Comparison of ENCODE assay signal across 13 mouse cellular contexts in genomic region chr17:72903921-72904421, GRCm38 (mm10). TPM values are rescaled to one million over a fixed set of nuclear protein-coding genes. Genes with fewer than 3 reads are reported as not detected.
DNase-seq lines count a peak whose midpoint lies in the region; ATAC-seq and TF ChIP-seq lines count a peak whose summit lies in the region.
"Had no signal": no experiment of that assay in that cellular context is flagged by ENCODE, and none has a peak within 500 bp of the region (broad histone marks: within the 10 kb centered on the region; RNA-seq: fewer than 3 reads in every experiment).

No protein-coding gene starts in this region.

- H3K9me3 ChIP-seq in heart, embryonic 14.5 days (ENCODE audit: control insufficient read depth, low read length), result no peaks in the 10 kb centered on the region
- H3K9me3 ChIP-seq in midbrain, embryonic 13.5 days, result no peaks in the 10 kb centered on the region
- H3K9me3 ChIP-seq: embryonic facial prominence, embryonic 12.5 days; liver, embryonic 13.5 days had no signal

- peaks cover 10% of the 10 kb centered on the region for H3K4me1 ChIP-seq in bone marrow macrophage, adult 2 months (ENCODE audit: control insufficient read depth, insufficient read depth, low read length)
- H3K4me1 ChIP-seq in heart, embryonic 14.5 days (ENCODE audit: control insufficient read depth in 2 of 2, insufficient read depth in 2 of 2, low read length in 2 of 2), result peaks cover 27% of the 10 kb centered on the region in 2 experiments
- H3K4me1 ChIP-seq in midbrain, embryonic 13.5 days (replicated peaks), result no peaks in the 10 kb centered on the region
- H3K4me1 ChIP-seq: embryonic facial prominence, embryonic 12.5 days; liver, embryonic 13.5 days had no signal

- DNase-seq in lung, adult 18-20 months, result peak; percentile 39 to 58
- no peak for DNase-seq in lung, postnatal 14 days
- peak; percentile 31 for DNase-seq in lung, postnatal 10 days
- no peak for DNase-seq in left cerebral cortex, adult 18-20 months (ENCODE audit: low spot score in 2 of 2)
- DNase-seq in layer of hippocampus, adult 8-10 months (ENCODE audit: low spot score in 2 of 2), result no peak
- DNase-seq: kidney, postnatal 4 days; liver, embryonic 13.5 days; thymus, postnatal 25 days had no signal

- TF ChIP-seq CTCF in bone marrow macrophage, adult 2 months (IDR thresholded peaks at IDR 0.05; ENCODE audit: low read depth, low read length), result no peak

- ATAC-seq in heart, embryonic 14.5 days (ENCODE audit: insufficient number of reproducible peaks, insufficient read depth, low FRiP score, low read depth), result peak; percentile 54; the same call in 1 of the 2 replicates
- ATAC-seq in midbrain, embryonic 13.5 days, result no peak

- no peak overlapping the region for H3K9ac ChIP-seq in heart, embryonic 14.5 days (ENCODE audit: low read length)
- H3K9ac ChIP-seq in midbrain, embryonic 13.5 days (replicated peaks), result no peak overlapping the region
- H3K9ac ChIP-seq: embryonic facial prominence, embryonic 12.5 days; hindbrain, embryonic 14.5 days; liver, embryonic 13.5 days had no signal

- peak overlapping the region; percentile 68 for H3K27ac ChIP-seq in bone marrow macrophage, adult 2 months (ENCODE audit: insufficient read depth, low read depth, low read length)
- peak overlapping the region in 1 of 2 experiments; percentile 55; a peak in 1 of 4 replicates for H3K27ac ChIP-seq in heart, embryonic 14.5 days (replicated peaks in 1 of 2; ENCODE audit: control insufficient read depth in 1 of 2, insufficient read depth in 1 of 2, low read depth in 2 of 2, low read length in 2 of 2)
- no peak overlapping the region for H3K27ac ChIP-seq in midbrain, embryonic 13.5 days
- H3K27ac ChIP-seq: embryonic facial prominence, embryonic 12.5 days; hindbrain, embryonic 14.5 days; liver, embryonic 13.5 days had no signal

- peak overlapping the region; percentile 16; the same call in 1 of the 2 replicates for H3K4me2 ChIP-seq in heart, embryonic 14.5 days (ENCODE audit: low read length)
- H3K4me2 ChIP-seq in midbrain, embryonic 13.5 days (replicated peaks), result no peak overlapping the region
- H3K4me2 ChIP-seq: embryonic facial prominence, embryonic 12.5 days; hindbrain, embryonic 14.5 days; liver, embryonic 13.5 days had no signal

- H3K27me3 ChIP-seq in heart, embryonic 14.5 days (ENCODE audit: control insufficient read depth, insufficient read depth, low read length), result no peaks in the 10 kb centered on the region
- H3K27me3 ChIP-seq in midbrain, embryonic 13.5 days, result no peaks in the 10 kb centered on the region
- H3K27me3 ChIP-seq: embryonic facial prominence, embryonic 12.5 days; liver, embryonic 13.5 days had no signal

- no peak for TF ChIP-seq POLR2A in bone marrow macrophage, adult 2 months (IDR thresholded peaks at IDR 0.05; ENCODE audit: borderline replicate concordance, low read depth, low read length)

- 26% methylated on average over 9 of the region's 9 CpGs for WGBS in heart, embryonic 14.5 days
- WGBS in midbrain, embryonic 13.5 days, result 90% methylated on average over 9 of the region's 9 CpGs

- no peaks in the 10 kb centered on the region for H3K36me3 ChIP-seq in heart, embryonic 14.5 days (ENCODE audit: control insufficient read depth, insufficient read depth, low read length)
- no peaks in the 10 kb centered on the region for H3K36me3 ChIP-seq in midbrain, embryonic 13.5 days
- H3K36me3 ChIP-seq: embryonic facial prominence, embryonic 12.5 days; liver, embryonic 13.5 days had no signal

- no peak overlapping the region for H3K4me3 ChIP-seq in bone marrow macrophage, adult 2 months (ENCODE audit: insufficient read depth, low read length)
- H3K4me3 ChIP-seq in heart, embryonic 14.5 days (ENCODE audit: control insufficient read depth in 1 of 2, insufficient read depth in 1 of 2, low read depth in 1 of 2, low read length in 2 of 2), result no peak overlapping the region
- H3K4me3 ChIP-seq in midbrain, embryonic 13.5 days (replicated peaks), result no peak overlapping the region
- H3K4me3 ChIP-seq: embryonic facial prominence, embryonic 12.5 days; liver, embryonic 13.5 days had no signal

RNA-seq across cellular contexts. Expression of gene Lbh, which starts 14.1 kb away (rescaled TPM):
- polyA plus RNA-seq in bone marrow macrophage, adult 2 months (2012; ENCODE audit: insufficient read depth, insufficient read length, missing spikeins), result 29.7 and 30.0 TPM in 2 replicates
- 28.8 and 36.2 TPM in 2 replicates for polyA plus RNA-seq in heart, embryonic 14.5 days (2014; fragmentation: Nextera tagmentation; extraction: Ambion mirVana)
- total RNA-seq in left cerebral cortex, adult 18-20 months (2021), result 10 to 100 TPM; 37.2 to 38.9 TPM
- 6.3 and 7.0 TPM in 2 replicates for polyA plus RNA-seq in midbrain, embryonic 13.5 days (2015; fragmentation: Nextera tagmentation; extraction: Ambion mirVana)
- 10 to 100 TPM; 36.5 to 46.3 (median 42.0) TPM for total RNA-seq in layer of hippocampus, adult 8-10 months (2022)

Comparison
In these comparisons a context has a peak if more than half of its experiments do, and no peak if none do; other contexts are left out.
1. DNase-seq: peak in lung, adult 18-20 months (2 of 2) and lung, postnatal 10 days (single experiment); none in lung, postnatal 14 days (single experiment), left cerebral cortex, adult 18-20 months (0 of 2) and layer of hippocampus, adult 8-10 months (0 of 2).